Mouse (Mus musculus): ENCODE data around the gene Dennd6b. TPM values are rescaled to one million over a fixed set of nuclear protein-coding genes. Genes with fewer than 3 reads are reported as not detected.

Gene Dennd6b
- 10 to 100 TPM in 1 of 2 experiments, 1 to 10 TPM in 1; 8.9 to 10.9 TPM for total RNA-seq (2021)
- long read RNA-seq, experiment 1, full-length matches to known transcripts, result 21 of 27 reads
- long read RNA-seq, experiment 1, partial matches to known transcripts, result 0 of 27 reads
- long read RNA-seq, experiment 1, other reads (novel, unspliced or antisense), result 6 of 27 reads
- long read RNA-seq, experiment 2, full-length matches to known transcripts, result 24 of 34 reads
- long read RNA-seq, experiment 2, partial matches to known transcripts, result 1 of 34 reads
- long read RNA-seq, experiment 2, other reads (novel, unspliced or antisense), result 9 of 34 reads

GRCm38 (mm10) chr15:89196313-89196706 is at the start of gene Dennd6b:
Dennd6b (minus strand) TSS chr15:89196496.
- intact Hi-C loops (cut with DNase I), result loop anchor here (1.0 to 10.0 kb wide), 4 partner anchors 14 to 462 kb away; partner anchors contain the start of genes Brd1 and Mapk12

GRCm38 (mm10) chr15:89241025-89241424 is 44.7 kb upstream of the Dennd6b start:
- no peak for DNase-seq
- H3K27ac ChIP-seq, result no peak overlapping the region

More at GRCm38 (mm10) chr15:89196313-89196706, at the start of gene Dennd6b:
- peak; percentile 100; the same call in 1 of the 2 replicates for TF ChIP-seq CTCF (IDR thresholded peaks at IDR 0.05)
- peak within 1 kb of the TSS; percentile 100 for H3K4me3 ChIP-seq
- peak; percentile 98 for DNase-seq
- H3K27ac ChIP-seq, result peak within 1 kb of the TSS; percentile 99

GRCm38 (mm10) chr15:89239751-89240392 is 43.6 kb upstream of the Dennd6b start:
- intact Hi-C loops (cut with DNase I), result no loop called here
- peak overlapping the region; percentile 28; the same call in 1 of the 2 replicates for H3K27ac ChIP-seq
- no peak for TF ChIP-seq CTCF (IDR thresholded peaks at IDR 0.05)
- H3K4me3 ChIP-seq, result no peak overlapping the region
- no peak for DNase-seq

More at GRCm38 (mm10) chr15:89241025-89241424, 44.7 kb upstream of the Dennd6b start:
- TF ChIP-seq CTCF (IDR thresholded peaks at IDR 0.05), result peak; percentile 39; the same call in 1 of the 2 replicates
- H3K4me3 ChIP-seq, result no peak overlapping the region
- intact Hi-C loops (cut with DNase I), result no loop called here

GRCm38 (mm10) chr15:89234052-89234451 is 37.8 kb upstream of the Dennd6b start:
- TF ChIP-seq CTCF (IDR thresholded peaks at IDR 0.05), result no peak
- Histone ChIP-seq H3K27ac (peak overlapping the region; percentile 69), H3K4me3 (no peak overlapping the region)
- intact Hi-C loops (cut with DNase I), result no loop called here
- DNase-seq, result no peak

- peak; percentile 71 for DNase-seq
- peak; percentile 58 for TF ChIP-seq CTCF (IDR thresholded peaks at IDR 0.05)
- intact Hi-C loops (cut with DNase I), result no loop called here
- H3K4me3 ChIP-seq, result no peak overlapping the region
- peak overlapping the region; percentile 73 for H3K27ac ChIP-seq
These were observed 37.3 kb upstream of the Dennd6b start for GRCm38 (mm10) chr15:89233586-89233985.

- peak overlapping the region; percentile 99 for H3K27ac ChIP-seq
- intact Hi-C loops (cut with DNase I), result loop anchor here (10.0 kb wide), 1 partner anchor 391 kb away; no protein-coding TSS in a partner anchor
- DNase-seq, result peak; percentile 83
- no peak for TF ChIP-seq CTCF (IDR thresholded peaks at IDR 0.05)
- H3K4me3 ChIP-seq, result peak overlapping the region; percentile 37
These were observed 19.4 kb upstream of the Dennd6b start for GRCm38 (mm10) chr15:89215611-89216233.

- no peak for DNase-seq
- no peak for TF ChIP-seq CTCF (IDR thresholded peaks at IDR 0.05)
- intact Hi-C loops (cut with DNase I), result loop anchor here (5.0 to 10.0 kb wide), 3 partner anchors 88 to 390 kb away; partner anchors contain the start of genes Hdac10 and Trabd
- Histone ChIP-seq H3K4me3 (peak overlapping the region; percentile 23), H3K27ac (peak overlapping the region; percentile 99)
These were observed 18.7 kb upstream of the Dennd6b start for GRCm38 (mm10) chr15:89214953-89215352.

GRCm38 (mm10) chr15:89213517-89213916 is 17.2 kb upstream of the Dennd6b start:
- no peak for DNase-seq
- intact Hi-C loops (cut with DNase I), result loop anchor here (5.0 to 10.0 kb wide), 3 partner anchors 86 to 389 kb away; partner anchors contain the start of genes Hdac10 and Trabd
- Histone ChIP-seq H3K4me3 (peak overlapping the region; percentile 23), H3K27ac (peak overlapping the region; percentile 99)
- TF ChIP-seq CTCF (IDR thresholded peaks at IDR 0.05), result no peak

- intact Hi-C loops (cut with DNase I), result loop anchor here (5.0 to 10.0 kb wide), 3 partner anchors 85 to 388 kb away; partner anchors contain the start of genes Hdac10 and Trabd
- Histone ChIP-seq H3K27ac (peak overlapping the region; percentile 99), H3K4me3 (peak overlapping the region; percentile 100)
- TF ChIP-seq CTCF (IDR thresholded peaks at IDR 0.05), result no peak
- DNase-seq, result no peak
These were observed 16.2 kb upstream of the Dennd6b start for GRCm38 (mm10) chr15:89212495-89212894.

- intact Hi-C loops (cut with DNase I), result loop anchor here (5.0 to 10.0 kb wide), 3 partner anchors 85 to 387 kb away; partner anchors contain the start of genes Hdac10 and Trabd
- peak overlapping the region; percentile 100 for H3K4me3 ChIP-seq
- DNase-seq, result peak; percentile 32
- no peak for TF ChIP-seq CTCF (IDR thresholded peaks at IDR 0.05)
- peak overlapping the region; percentile 99 for H3K27ac ChIP-seq
These were observed 15.6 kb upstream of the Dennd6b start for GRCm38 (mm10) chr15:89211716-89212461.

- DNase-seq, result peak; percentile 96
- Histone ChIP-seq H3K4me3 (peak within 1 kb of the TSS; percentile 100), H3K27ac (peak within 1 kb of the TSS; percentile 99)
- peak; percentile 37 for TF ChIP-seq CTCF (IDR thresholded peaks at IDR 0.05)
- intact Hi-C loops (cut with DNase I), result loop anchor here (1.0 to 10.0 kb wide), 4 partner anchors 15 to 386 kb away; partner anchors contain the start of genes Dennd6b, Hdac10 and Trabd
These were observed 14.8 kb upstream of the Dennd6b start, which contains the start of gene Ppp6r2 for GRCm38 (mm10) chr15:89210915-89211715. Ppp6r2 (plus strand) TSS chr15:89211553.

Data from gastrocnemius, adult 2 months (tissue).